Mouse (Mus musculus) c-Kit-positive CD71-negative TER-119-negative erythroid progenitor cells, embryonic 14.5 days (primary cell): Measurements from ENCODE around the gene Vipr1.

Experiments used
- DNase-seq: peaks from one replicate; pipeline ENCODE4 v3.0.0-alpha.2; 2013; ENCODE audit warnings: low read depth

Vipr1 gene

GRCm38 (mm10) chr9:121633306-121633705 lies 9.2 kb upstream of the Vipr1 start:
- DNase-seq: no peak

GRCm38 (mm10) chr9:121635835-121636576 lies 6.5 kb upstream of the Vipr1 start:
- DNase-seq: no peak

GRCm38 (mm10) chr9:121639790-121640189 lies 2.7 kb upstream of the Vipr1 start:
- no peak for DNase-seq

GRCm38 (mm10) chr9:121641235-121641915 lies 1.1 kb upstream of the Vipr1 start:
- no peak for DNase-seq

- no peak for DNase-seq
Observed at GRCm38 (mm10) chr9:121642001-121642400, 515 bp upstream of the Vipr1 start, which contains the start of gene Lyzl4. Gene Lyzl4, minus strand, starts transcription at chr9:121642096.

- no peak for DNase-seq
Observed at GRCm38 (mm10) chr9:121644855-121645254, 2.3 kb downstream of the Vipr1 start.

- DNase-seq: no peak
Observed at GRCm38 (mm10) chr9:121647026-121647425, 4.5 kb downstream of the Vipr1 start.

GRCm38 (mm10) chr9:121653668-121654067 lies 11.2 kb downstream of the Vipr1 start:
- DNase-seq: no peak

GRCm38 (mm10) chr9:121656322-121656721 lies 13.8 kb downstream of the Vipr1 start:
- DNase-seq: no peak

- DNase-seq: no peak
Observed at GRCm38 (mm10) chr9:121657143-121657542, 14.6 kb downstream of the Vipr1 start.

- no peak for DNase-seq
Observed at GRCm38 (mm10) chr9:121658248-121658647, 15.7 kb downstream of the Vipr1 start.

GRCm38 (mm10) chr9:121659791-121660190 lies 17.3 kb downstream of the Vipr1 start:
- no peak for DNase-seq

- no peak for DNase-seq
Observed at GRCm38 (mm10) chr9:121663467-121663866, 21.0 kb downstream of the Vipr1 start.

GRCm38 (mm10) chr9:121664104-121664503 lies 21.6 kb downstream of the Vipr1 start:
- DNase-seq: no peak

- DNase-seq: no peak
Observed at GRCm38 (mm10) chr9:121666957-121667630, 24.6 kb downstream of the Vipr1 start.

GRCm38 (mm10) chr9:121667822-121668221 lies 25.3 kb downstream of the Vipr1 start:
- no peak for DNase-seq

GRCm38 (mm10) chr9:121669348-121669791 lies 26.9 kb downstream of the Vipr1 start:
- peak; percentile 33 for DNase-seq

- DNase-seq: no peak
Observed at GRCm38 (mm10) chr9:121671300-121671699, 28.8 kb downstream of the Vipr1 start.

- DNase-seq: no peak
Observed at GRCm38 (mm10) chr9:121672311-121672710, 29.8 kb downstream of the Vipr1 start.

GRCm38 (mm10) chr9:121673716-121674115 lies 31.2 kb downstream of the Vipr1 start:
- no peak for DNase-seq

- DNase-seq: peak; percentile 46
Observed at GRCm38 (mm10) chr9:121675011-121675410, 32.5 kb downstream of the Vipr1 start.

- no peak for DNase-seq
Observed at GRCm38 (mm10) chr9:121675556-121675955, 33.0 kb downstream of the Vipr1 start.

- DNase-seq: no peak
Observed at GRCm38 (mm10) chr9:121677069-121677468, 34.6 kb downstream of the Vipr1 start.
